Mouse (Mus musculus): ENCODE measurements around the gene Ubash3b. TPM values are rescaled to one million over a fixed set of nuclear protein-coding genes. Genes with fewer than 3 reads are reported as not detected.

Ubash3b gene
- polyA plus RNA-seq, 1 experiment: 39.3 TPM

- Histone ChIP-seq H3K27me3 (ENCODE audit: control insufficient read depth, insufficient read depth, low read length) (no peaks in the 10 kb centered on the region), H3K4me3 (replicated peaks; ENCODE audit: insufficient read depth, low read depth, low read length) (no peak overlapping the region), H3K27ac (ENCODE audit: insufficient read depth, low read length) (no peak overlapping the region), H3K4me1 (ENCODE audit: control insufficient read depth, insufficient read depth, low read length) (no peaks in the 10 kb centered on the region)
- DNase-seq: no peak
- WGBS: 63% methylated on average over 6 of the region's 6 CpGs
- TF ChIP-seq CTCF (IDR thresholded peaks at IDR 0.05; ENCODE audit: borderline replicate concordance, insufficient read depth, low read depth, low read length) (0 out of 2 replicates have a peak, but pooled peaks have one; percentile 11), POLR2A (IDR thresholded peaks at IDR 0.05; ENCODE audit: borderline replicate concordance, insufficient read depth, low read length) (no peak)
Observed at GRCm38 (mm10) chr9:41029827-41030226, 131.7 kb downstream of the Ubash3b start.

- H3K27me3 ChIP-seq (ENCODE audit: control insufficient read depth, insufficient read depth, low read length): no peaks in the 10 kb centered on the region
- H3K27ac ChIP-seq (ENCODE audit: insufficient read depth, low read length): no peak overlapping the region
- TF ChIP-seq POLR2A (IDR thresholded peaks at IDR 0.05; ENCODE audit: borderline replicate concordance, insufficient read depth, low read length) (no peak), CTCF (IDR thresholded peaks at IDR 0.05; ENCODE audit: borderline replicate concordance, insufficient read depth, low read depth, low read length) (peak; percentile 68)
- 47% methylated on average over 5 of the region's 5 CpGs for WGBS
- DNase-seq: peak; percentile 57 to 68
- no peak overlapping the region for H3K4me3 ChIP-seq (replicated peaks; ENCODE audit: insufficient read depth, low read depth, low read length)
- H3K4me1 ChIP-seq (ENCODE audit: control insufficient read depth, insufficient read depth, low read length): no peaks in the 10 kb centered on the region
Observed at GRCm38 (mm10) chr9:41028470-41028869, 133.0 kb downstream of the Ubash3b start.

- no peak for TF ChIP-seq POLR2A (IDR thresholded peaks at IDR 0.05; ENCODE audit: borderline replicate concordance, insufficient read depth, low read length)
- TF ChIP-seq CTCF (IDR thresholded peaks at IDR 0.05; ENCODE audit: borderline replicate concordance, insufficient read depth, low read depth, low read length): no peak
- Histone ChIP-seq H3K27me3 (ENCODE audit: control insufficient read depth, insufficient read depth, low read length) (no peaks in the 10 kb centered on the region), H3K4me3 (replicated peaks; ENCODE audit: insufficient read depth, low read depth, low read length) (no peak overlapping the region), H3K4me1 (ENCODE audit: control insufficient read depth, insufficient read depth, low read length) (no peaks in the 10 kb centered on the region), H3K27ac (ENCODE audit: insufficient read depth, low read length) (no peak overlapping the region)
- DNase-seq: no peak
- 72% methylated on average over 3 of the region's 3 CpGs for WGBS
Observed at GRCm38 (mm10) chr9:41021690-41022089, 139.8 kb downstream of the Ubash3b start.

- 79% methylated on average over 3 of the region's 3 CpGs for WGBS
- no peaks in the 10 kb centered on the region for H3K4me1 ChIP-seq (ENCODE audit: control insufficient read depth, insufficient read depth, low read length)
- no peak overlapping the region for H3K4me3 ChIP-seq (replicated peaks; ENCODE audit: insufficient read depth, low read depth, low read length)
- no peaks in the 10 kb centered on the region for H3K27me3 ChIP-seq (ENCODE audit: control insufficient read depth, insufficient read depth, low read length)
- no peak for TF ChIP-seq POLR2A (IDR thresholded peaks at IDR 0.05; ENCODE audit: borderline replicate concordance, insufficient read depth, low read length)
- TF ChIP-seq CTCF (IDR thresholded peaks at IDR 0.05; ENCODE audit: borderline replicate concordance, insufficient read depth, low read depth, low read length): no peak
- no peak overlapping the region for H3K27ac ChIP-seq (ENCODE audit: insufficient read depth, low read length)
- no peak for DNase-seq
Observed at GRCm38 (mm10) chr9:41020486-41020885, 141.0 kb downstream of the Ubash3b start.

- DNase-seq: no peak
- Histone ChIP-seq H3K4me3 (replicated peaks; ENCODE audit: insufficient read depth, low read depth, low read length) (no peak overlapping the region), H3K27ac (ENCODE audit: insufficient read depth, low read length) (no peak overlapping the region), H3K4me1 (ENCODE audit: control insufficient read depth, insufficient read depth, low read length) (peaks cover 2% of the 10 kb centered on the region; the same call in 1 of the 2 replicates), H3K27me3 (ENCODE audit: control insufficient read depth, insufficient read depth, low read length) (no peaks in the 10 kb centered on the region)
- 38% methylated on average over 4 of the region's 4 CpGs for WGBS
- TF ChIP-seq CTCF (IDR thresholded peaks at IDR 0.05; ENCODE audit: borderline replicate concordance, insufficient read depth, low read depth, low read length) (no peak), POLR2A (IDR thresholded peaks at IDR 0.05; ENCODE audit: borderline replicate concordance, insufficient read depth, low read length) (no peak)
Observed at GRCm38 (mm10) chr9:41014512-41014911, 147.0 kb downstream of the Ubash3b start.

GRCm38 (mm10) chr9:41012456-41012855, 149.0 kb downstream of the Ubash3b start:
- 77% methylated on average over 5 of the region's 5 CpGs for WGBS
- Histone ChIP-seq H3K27me3 (ENCODE audit: control insufficient read depth, insufficient read depth, low read length) (no peaks in the 10 kb centered on the region), H3K4me3 (replicated peaks; ENCODE audit: insufficient read depth, low read depth, low read length) (no peak overlapping the region), H3K27ac (ENCODE audit: insufficient read depth, low read length) (no peak overlapping the region), H3K4me1 (ENCODE audit: control insufficient read depth, insufficient read depth, low read length) (peaks cover 2% of the 10 kb centered on the region)
- DNase-seq: no peak
- no peak for TF ChIP-seq CTCF (IDR thresholded peaks at IDR 0.05; ENCODE audit: borderline replicate concordance, insufficient read depth, low read depth, low read length)
- TF ChIP-seq POLR2A (IDR thresholded peaks at IDR 0.05; ENCODE audit: borderline replicate concordance, insufficient read depth, low read length): no peak

- no peak overlapping the region for H3K27ac ChIP-seq (ENCODE audit: insufficient read depth, low read length)
- DNase-seq: no peak
Observed at GRCm38 (mm10) chr9:41011512-41012436, 149.7 kb downstream of the Ubash3b start.

GRCm38 (mm10) chr9:41007785-41008184, 153.7 kb downstream of the Ubash3b start:
- 54% methylated on average over 1 of the region's 1 CpGs for WGBS
- no peak for DNase-seq
- Histone ChIP-seq H3K4me1 (ENCODE audit: control insufficient read depth, insufficient read depth, low read length) (peaks cover 2% of the 10 kb centered on the region), H3K4me3 (replicated peaks; ENCODE audit: insufficient read depth, low read depth, low read length) (no peak overlapping the region), H3K27me3 (ENCODE audit: control insufficient read depth, insufficient read depth, low read length) (no peaks in the 10 kb centered on the region), H3K27ac (ENCODE audit: insufficient read depth, low read length) (no peak overlapping the region)
- TF ChIP-seq POLR2A (IDR thresholded peaks at IDR 0.05; ENCODE audit: borderline replicate concordance, insufficient read depth, low read length): no peak
- no peak for TF ChIP-seq CTCF (IDR thresholded peaks at IDR 0.05; ENCODE audit: borderline replicate concordance, insufficient read depth, low read depth, low read length)

More at GRCm38 (mm10) chr9:41011512-41012436, 149.7 kb downstream of the Ubash3b start:
- peaks cover 2% of the 10 kb centered on the region for H3K4me1 ChIP-seq (ENCODE audit: control insufficient read depth, insufficient read depth, low read length)
- H3K27me3 ChIP-seq (ENCODE audit: control insufficient read depth, insufficient read depth, low read length): no peaks in the 10 kb centered on the region
- WGBS: 46% methylated on average over 13 of the region's 13 CpGs
- H3K4me3 ChIP-seq (replicated peaks; ENCODE audit: insufficient read depth, low read depth, low read length): no peak overlapping the region
- TF ChIP-seq POLR2A (IDR thresholded peaks at IDR 0.05; ENCODE audit: borderline replicate concordance, insufficient read depth, low read length): no peak
- TF ChIP-seq CTCF (IDR thresholded peaks at IDR 0.05; ENCODE audit: borderline replicate concordance, insufficient read depth, low read depth, low read length): no peak
